Mouse (Mus musculus): Measurements from ENCODE around the gene Ugt1a1.

DNA sequence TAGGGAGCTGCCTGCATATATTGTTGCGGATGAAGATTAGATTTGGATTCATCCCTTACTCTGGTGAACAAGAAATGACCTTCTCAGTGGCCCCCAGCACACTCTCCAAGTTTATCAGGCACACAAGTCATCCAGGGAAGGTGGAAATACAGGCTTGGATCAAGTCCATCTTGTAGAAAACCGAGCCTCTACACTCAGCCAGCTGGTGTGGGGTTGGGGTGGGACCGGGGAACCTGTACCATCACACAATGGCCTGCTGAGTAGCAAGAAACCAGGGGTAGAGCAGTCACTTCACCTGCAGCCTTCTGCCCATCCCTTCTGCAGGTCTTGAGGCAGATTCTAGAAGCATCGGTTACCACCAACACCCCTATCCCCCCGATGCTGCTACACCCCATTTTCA, 22.9 kb downstream of the Ugt1a1 start:
- TF ChIP-seq CTCF (IDR thresholded peaks at IDR 0.05), result no peak
- no peak for TF ChIP-seq POLR2A (IDR thresholded peaks at IDR 0.05; ENCODE audit: insufficient read depth, low read depth, low read length)

Data from heart, adult 2 months (tissue).